Mouse (Mus musculus): ENCODE measurements around the gene Gna12. TPM values are rescaled to one million over a fixed set of nuclear protein-coding genes. Genes with fewer than 3 reads are reported as not detected.

The Gna12 gene
- polyA plus RNA-seq, 1 experiment: 49.5 TPM

DNA sequence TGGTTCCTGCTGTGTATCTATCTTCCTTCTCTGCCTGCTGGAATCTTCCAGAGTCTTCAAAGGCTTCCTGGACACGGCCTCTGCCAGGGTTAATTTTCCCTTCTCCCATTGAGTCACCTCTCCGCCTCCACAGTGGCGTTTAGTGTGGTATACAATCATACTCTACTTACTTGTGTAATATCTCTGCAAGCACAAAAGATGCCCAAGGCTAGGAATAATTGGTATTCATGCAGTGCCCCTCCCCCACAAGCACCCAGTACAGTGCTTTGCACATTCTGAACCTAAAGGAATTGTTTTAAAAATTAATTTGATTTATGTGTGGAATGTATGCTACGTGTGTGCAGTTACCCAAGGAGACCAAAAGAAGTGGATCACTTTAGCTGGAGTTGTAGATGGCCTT lies 10.6 kb downstream of the Gna12 start:
- Histone ChIP-seq H3K4me1 (ENCODE audit: control insufficient read depth, insufficient read depth, low read length) (peaks cover 4% of the 10 kb centered on the region), H3K27ac (ENCODE audit: insufficient read depth, low read length) (no peak overlapping the region), H3K4me3 (ENCODE audit: insufficient read depth, low read length) (no peak overlapping the region)
- no peak for TF ChIP-seq POLR2A (IDR thresholded peaks at IDR 0.05; ENCODE audit: low read depth, low read length)
- TF ChIP-seq CTCF (IDR thresholded peaks at IDR 0.05; ENCODE audit: borderline replicate concordance, insufficient read depth, low read length): no peak

DNA sequence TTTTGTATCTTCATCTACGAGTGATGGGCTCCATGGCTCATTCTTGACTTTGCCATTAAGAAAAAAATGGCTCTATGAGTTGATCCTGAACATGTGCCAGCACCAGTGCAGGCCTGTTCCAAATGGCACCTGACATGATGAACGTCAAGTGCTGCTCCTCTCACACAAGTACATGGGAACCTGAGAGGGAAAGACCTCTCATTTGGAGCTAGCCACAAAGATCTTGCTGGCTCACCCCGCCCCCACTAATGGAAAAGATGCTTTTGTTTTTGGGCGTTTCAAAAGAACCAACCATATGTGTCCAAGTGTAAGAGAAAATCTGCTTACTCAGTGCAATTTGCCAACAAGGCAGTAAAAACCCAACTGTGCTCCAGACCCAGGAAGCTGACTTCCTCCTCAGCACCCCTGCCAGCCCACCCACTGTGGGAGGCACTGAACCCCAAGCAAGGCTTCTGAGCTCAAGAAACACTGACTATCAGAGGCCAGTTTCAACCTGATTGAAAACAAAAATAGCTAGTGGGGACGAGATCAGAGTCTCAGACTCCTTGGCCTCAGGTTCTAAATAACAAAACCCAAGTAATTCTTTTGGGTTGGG lies 11.7 kb downstream of the Gna12 start:
- Histone ChIP-seq H3K4me3 (ENCODE audit: insufficient read depth, low read length) (no peak overlapping the region), H3K27ac (ENCODE audit: insufficient read depth, low read length) (no peak overlapping the region), H3K4me1 (ENCODE audit: control insufficient read depth, insufficient read depth, low read length) (peaks cover 4% of the 10 kb centered on the region)
- no peak for TF ChIP-seq POLR2A (IDR thresholded peaks at IDR 0.05; ENCODE audit: low read depth, low read length)
- TF ChIP-seq CTCF (IDR thresholded peaks at IDR 0.05; ENCODE audit: borderline replicate concordance, insufficient read depth, low read length): no peak

DNA sequence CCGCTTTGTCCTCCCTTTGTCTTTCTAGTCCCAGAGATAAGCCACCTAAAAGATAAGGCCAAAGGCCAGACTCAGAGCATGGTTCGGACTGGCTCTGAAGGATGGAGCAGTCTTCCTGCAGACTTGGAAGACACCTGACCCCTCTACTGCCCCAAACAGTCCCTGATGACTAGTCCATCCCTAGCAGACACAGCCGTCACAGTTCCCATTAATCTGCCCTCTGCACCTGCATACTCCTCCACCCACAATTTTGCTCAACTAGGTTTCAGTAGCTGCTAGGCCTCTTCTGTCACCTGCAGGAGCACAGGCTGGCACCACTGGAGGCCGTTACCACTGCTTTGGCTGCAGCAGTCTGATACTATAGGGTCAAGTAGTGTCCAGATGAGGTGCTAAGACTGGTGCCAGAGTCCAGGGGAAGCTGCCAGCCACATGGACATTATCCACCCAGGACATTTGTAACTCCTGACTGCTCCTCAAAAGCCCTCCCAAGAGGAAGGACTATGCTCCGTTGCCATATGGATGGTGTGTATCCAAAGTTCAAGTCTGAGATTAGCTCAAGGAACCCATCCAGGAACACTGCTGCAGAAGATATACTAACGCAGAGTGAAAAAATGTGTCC lies 13.2 kb downstream of the Gna12 start:
- H3K27ac ChIP-seq (ENCODE audit: insufficient read depth, low read length): no peak overlapping the region
- peaks cover 11% of the 10 kb centered on the region for H3K4me1 ChIP-seq (ENCODE audit: control insufficient read depth, insufficient read depth, low read length)
- H3K4me3 ChIP-seq (ENCODE audit: insufficient read depth, low read length): no peak overlapping the region
- TF ChIP-seq CTCF (IDR thresholded peaks at IDR 0.05; ENCODE audit: borderline replicate concordance, insufficient read depth, low read length): no peak
- TF ChIP-seq POLR2A (IDR thresholded peaks at IDR 0.05; ENCODE audit: low read depth, low read length): no peak

DNA sequence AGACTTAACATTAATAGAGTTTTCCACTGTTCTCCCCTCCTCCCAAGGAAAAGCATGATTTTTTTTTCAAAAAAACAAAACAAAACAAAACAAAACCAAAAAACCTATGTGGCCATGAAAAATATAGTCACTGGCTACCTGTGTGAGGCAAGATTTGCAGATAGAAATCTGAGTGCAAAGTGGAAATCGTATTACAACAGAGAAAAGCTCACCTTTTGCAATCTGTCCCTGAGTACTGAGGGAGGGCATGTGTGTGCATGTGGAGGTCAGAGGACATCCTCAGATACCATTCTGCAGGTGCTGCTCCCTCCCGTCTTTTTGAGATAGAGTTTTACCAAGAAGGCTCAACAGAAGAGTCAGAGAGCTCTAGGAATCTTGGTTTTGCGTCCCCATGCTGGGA lies 14.2 kb downstream of the Gna12 start:
- H3K27ac ChIP-seq (ENCODE audit: insufficient read depth, low read length): no peak overlapping the region
- no peak overlapping the region for H3K4me3 ChIP-seq (ENCODE audit: insufficient read depth, low read length)
- H3K4me1 ChIP-seq (ENCODE audit: control insufficient read depth, insufficient read depth, low read length): peaks cover 17% of the 10 kb centered on the region
- TF ChIP-seq CTCF (IDR thresholded peaks at IDR 0.05; ENCODE audit: borderline replicate concordance, insufficient read depth, low read length) (no peak), POLR2A (IDR thresholded peaks at IDR 0.05; ENCODE audit: low read depth, low read length) (no peak)

DNA sequence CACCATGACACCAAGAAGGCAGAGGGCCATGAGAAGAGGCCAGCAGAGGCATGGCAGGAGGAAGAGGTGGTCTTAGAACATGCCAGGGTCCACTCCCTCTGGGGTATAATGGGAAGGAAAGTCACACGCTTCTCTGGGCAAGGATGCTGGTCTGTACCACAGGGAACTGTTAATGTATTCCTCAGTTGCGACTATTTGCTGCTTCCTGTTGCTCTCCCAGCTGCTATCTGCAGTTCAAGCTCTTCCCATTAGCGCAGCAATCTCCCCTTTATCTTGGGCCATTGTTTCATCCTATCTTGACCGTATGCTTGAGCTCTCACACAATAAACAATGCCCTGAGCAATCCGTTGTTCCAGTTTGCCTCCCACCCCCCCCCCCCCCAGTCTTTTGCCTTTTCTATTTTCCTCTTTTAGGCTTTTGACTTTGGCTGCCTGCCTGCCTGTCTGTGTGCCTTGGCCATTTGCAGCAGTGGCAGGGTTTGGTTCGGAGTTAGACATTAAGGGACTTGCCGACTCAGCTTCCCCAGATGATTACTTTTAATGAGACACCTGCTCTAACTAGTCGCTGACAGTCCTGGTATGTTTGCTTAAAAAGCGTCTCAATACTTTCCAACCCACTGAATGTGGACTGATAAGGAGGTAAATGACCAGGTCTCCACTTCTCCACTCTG lies 15.0 kb downstream of the Gna12 start:
- TF ChIP-seq CTCF (IDR thresholded peaks at IDR 0.05; ENCODE audit: borderline replicate concordance, insufficient read depth, low read length) (no peak), POLR2A (IDR thresholded peaks at IDR 0.05; ENCODE audit: low read depth, low read length) (no peak)

DNA sequence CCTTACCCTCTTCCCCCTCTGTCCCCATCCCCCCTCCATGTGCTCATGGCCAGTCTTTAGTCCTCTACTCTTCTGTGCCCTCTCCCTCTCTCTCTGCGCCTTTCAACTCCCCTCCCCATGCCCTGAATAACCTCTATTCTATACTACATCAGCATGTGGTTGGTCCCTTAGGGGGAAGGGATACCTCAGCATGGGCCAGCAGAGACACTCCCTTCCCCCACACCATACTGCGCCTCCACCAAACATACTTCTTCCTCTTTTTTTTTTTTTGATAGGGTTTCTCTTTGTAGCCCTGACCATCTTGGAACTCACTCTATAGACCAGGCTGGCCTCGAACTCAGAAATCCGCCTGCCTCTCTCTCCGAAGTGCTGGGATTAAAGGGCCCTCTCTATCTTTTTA lies 15.8 kb downstream of the Gna12 start:
- Histone ChIP-seq H3K4me3 (ENCODE audit: insufficient read depth, low read length) (no peak overlapping the region), H3K4me1 (ENCODE audit: control insufficient read depth, insufficient read depth, low read length) (peaks cover 17% of the 10 kb centered on the region)
- no peak for TF ChIP-seq CTCF (IDR thresholded peaks at IDR 0.05; ENCODE audit: borderline replicate concordance, insufficient read depth, low read length)
- no peak for TF ChIP-seq POLR2A (IDR thresholded peaks at IDR 0.05; ENCODE audit: low read depth, low read length)

More for the DNA sequence above, 15.0 kb downstream of the Gna12 start:
- Histone ChIP-seq H3K4me3 (ENCODE audit: insufficient read depth, low read length) (no peak overlapping the region), H3K27ac (ENCODE audit: insufficient read depth, low read length) (no peak overlapping the region), H3K4me1 (ENCODE audit: control insufficient read depth, insufficient read depth, low read length) (peaks cover 18% of the 10 kb centered on the region)

DNA sequence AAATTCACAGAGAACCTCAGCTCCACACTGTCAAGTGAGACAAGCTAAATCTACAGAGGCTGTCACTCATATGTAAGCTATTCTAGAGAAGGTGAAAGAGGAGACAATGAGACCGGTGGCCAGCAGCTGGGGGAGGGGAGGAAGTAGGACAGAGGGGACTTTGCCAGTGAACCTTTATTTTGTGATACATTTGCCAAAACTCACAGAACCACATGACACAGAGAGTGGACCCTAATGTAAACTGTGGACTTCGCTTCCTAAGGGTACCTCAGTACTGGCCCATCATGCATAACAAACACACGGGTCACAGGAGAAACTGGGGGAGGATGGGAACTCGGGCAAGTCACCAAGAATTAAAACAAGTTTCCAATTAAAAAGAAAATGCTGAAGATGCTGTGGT lies 17.5 kb downstream of the Gna12 start:
- TF ChIP-seq POLR2A (IDR thresholded peaks at IDR 0.05; ENCODE audit: low read depth, low read length) (no peak), CTCF (IDR thresholded peaks at IDR 0.05; ENCODE audit: borderline replicate concordance, insufficient read depth, low read length) (no peak)
- peaks cover 17% of the 10 kb centered on the region for H3K4me1 ChIP-seq (ENCODE audit: control insufficient read depth, insufficient read depth, low read length)
- H3K4me3 ChIP-seq (ENCODE audit: insufficient read depth, low read length): no peak overlapping the region
- H3K27ac ChIP-seq (ENCODE audit: insufficient read depth, low read length): peak overlapping the region; percentile 16; the same call in 1 of the 2 replicates

More for the DNA sequence above, 15.8 kb downstream of the Gna12 start:
- H3K27ac ChIP-seq (ENCODE audit: insufficient read depth, low read length): no peak overlapping the region

DNA sequence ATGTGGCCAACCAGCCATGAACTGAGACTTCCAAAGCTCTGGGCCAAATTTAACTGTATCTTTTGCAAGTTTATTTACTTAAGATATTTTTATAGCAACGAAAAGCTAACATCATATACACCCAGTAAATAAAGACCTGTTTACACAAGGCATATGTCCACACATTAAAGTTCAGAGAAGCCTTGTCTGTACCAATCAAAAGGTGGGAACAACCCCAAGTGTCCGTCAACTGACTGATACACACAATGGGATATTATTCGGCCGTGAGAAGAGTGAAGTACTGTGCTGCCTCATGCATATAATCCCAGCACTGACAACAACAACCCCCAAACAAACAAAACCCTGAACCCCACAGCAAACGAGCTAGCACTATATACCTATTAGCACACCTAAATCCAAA lies 18.2 kb downstream of the Gna12 start:
- Histone ChIP-seq H3K4me1 (ENCODE audit: control insufficient read depth, insufficient read depth, low read length) (peaks cover 17% of the 10 kb centered on the region), H3K27ac (ENCODE audit: insufficient read depth, low read length) (peak overlapping the region; percentile 24; the same call in 1 of the 2 replicates), H3K4me3 (ENCODE audit: insufficient read depth, low read length) (no peak overlapping the region)
- TF ChIP-seq POLR2A (IDR thresholded peaks at IDR 0.05; ENCODE audit: low read depth, low read length) (no peak), CTCF (IDR thresholded peaks at IDR 0.05; ENCODE audit: borderline replicate concordance, insufficient read depth, low read length) (no peak)

DNA sequence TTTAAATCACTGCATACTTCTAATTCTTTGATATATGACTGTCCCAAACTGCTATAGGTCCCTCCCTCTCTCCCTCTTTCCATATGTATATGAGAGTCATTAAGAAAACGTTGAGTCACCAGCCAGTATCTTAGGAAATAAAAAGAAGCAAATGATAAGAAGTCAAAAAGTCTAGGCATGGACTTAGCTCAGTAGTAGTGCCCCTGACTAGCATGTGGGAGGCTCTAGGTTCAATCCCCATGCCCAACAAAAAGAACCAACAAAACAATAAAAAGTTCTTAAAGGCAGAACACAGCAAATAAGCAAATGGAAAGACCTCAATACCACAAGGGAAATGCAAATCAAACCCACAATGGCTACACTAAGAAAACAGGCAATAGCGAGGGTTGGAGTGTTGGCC lies 18.8 kb downstream of the Gna12 start:
- TF ChIP-seq CTCF (IDR thresholded peaks at IDR 0.05; ENCODE audit: borderline replicate concordance, insufficient read depth, low read length) (no peak), POLR2A (IDR thresholded peaks at IDR 0.05; ENCODE audit: low read depth, low read length) (no peak)
- Histone ChIP-seq H3K4me3 (ENCODE audit: insufficient read depth, low read length) (no peak overlapping the region), H3K27ac (ENCODE audit: insufficient read depth, low read length) (peak overlapping the region; percentile 7), H3K4me1 (ENCODE audit: control insufficient read depth, insufficient read depth, low read length) (peaks cover 17% of the 10 kb centered on the region)

DNA sequence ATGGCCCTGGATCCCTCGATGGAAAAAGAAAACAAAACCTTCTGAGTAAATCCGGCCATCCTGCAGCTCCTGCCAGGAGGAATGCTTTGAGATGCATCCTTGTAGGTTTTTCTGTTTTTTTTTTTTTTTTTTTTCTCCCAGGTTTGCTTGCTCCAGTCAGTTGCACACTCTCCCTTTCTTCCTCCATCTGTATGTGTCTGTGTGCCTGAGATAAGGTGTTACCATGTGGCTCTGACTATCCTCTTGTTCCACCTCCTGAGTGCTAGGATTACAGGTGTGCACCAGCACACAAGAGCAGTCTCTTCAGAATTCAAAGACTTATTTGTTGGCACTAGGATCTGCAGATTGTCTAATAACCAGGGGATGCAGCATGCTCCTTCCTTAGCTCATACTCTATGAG lies 23.3 kb downstream of the Gna12 start:
- H3K4me1 ChIP-seq (ENCODE audit: control insufficient read depth, insufficient read depth, low read length): peaks cover 11% of the 10 kb centered on the region
- H3K27ac ChIP-seq (ENCODE audit: insufficient read depth, low read length): no peak overlapping the region
- no peak overlapping the region for H3K4me3 ChIP-seq (ENCODE audit: insufficient read depth, low read length)
- TF ChIP-seq CTCF (IDR thresholded peaks at IDR 0.05; ENCODE audit: borderline replicate concordance, insufficient read depth, low read length): no peak
- no peak for TF ChIP-seq POLR2A (IDR thresholded peaks at IDR 0.05; ENCODE audit: low read depth, low read length)
